Mouse (Mus musculus): Measurements from ENCODE around the gene Myadml2. TPM values are rescaled to one million over a fixed set of nuclear protein-coding genes. Genes with fewer than 3 reads are reported as not detected.
A peak's percentile ranks its signal among the peaks of the same experiment; 100 is the strongest.

The Myadml2 gene
- total RNA-seq, 2 experiments from 2014 or later, result 78.3 to 78.8 TPM

GRCm38 (mm10) chr11:120663714-120664113, 15.8 kb upstream of the Myadml2 start:
- intact Hi-C loops (cut with DNase I), result no loop called here
- no peak for DNase-seq (ENCODE audit: low spot score)

GRCm38 (mm10) chr11:120662759-120663158, 14.8 kb upstream of the Myadml2 start:
- no peak for DNase-seq (ENCODE audit: low spot score)
- intact Hi-C loops (cut with DNase I), result no loop called here

- intact Hi-C loops (cut with DNase I), result no loop called here
- DNase-seq (ENCODE audit: low spot score), result no peak
These were observed 13.1 kb upstream of the Myadml2 start, which contains the start of gene Notum for GRCm38 (mm10) chr11:120661076-120661460. Gene Notum (minus strand): TSS chr11:120661175.

GRCm38 (mm10) chr11:120660301-120661075, 12.5 kb upstream of the Myadml2 start:
- intact Hi-C loops (cut with DNase I), result no loop called here
- no peak for DNase-seq (ENCODE audit: low spot score)

GRCm38 (mm10) chr11:120659509-120660300, 11.7 kb upstream of the Myadml2 start:
- intact Hi-C loops (cut with DNase I), result loop anchor here (1.0 to 5.0 kb wide), 2 partner anchors 53 to 118 kb away; no protein-coding TSS in a partner anchor
- DNase-seq (ENCODE audit: low spot score), result no peak

- intact Hi-C loops (cut with DNase I), result loop anchor here (1.0 to 5.0 kb wide), 2 partner anchors 53 to 118 kb away; no protein-coding TSS in a partner anchor
- DNase-seq (ENCODE audit: low spot score), result peak; percentile 51
These were observed 11.0 kb upstream of the Myadml2 start for GRCm38 (mm10) chr11:120658876-120659410.

GRCm38 (mm10) chr11:120657301-120657700, 9.3 kb upstream of the Myadml2 start:
- DNase-seq (ENCODE audit: low spot score), result no peak
- intact Hi-C loops (cut with DNase I), result loop anchor here (5.0 kb wide), 1 partner anchor 120 kb away; no protein-coding TSS in a partner anchor

GRCm38 (mm10) chr11:120654741-120655140, 6.8 kb upstream of the Myadml2 start:
- intact Hi-C loops (cut with DNase I), result loop anchor here (5.0 kb wide), 1 partner anchor 123 kb away; no protein-coding TSS in a partner anchor
- no peak for DNase-seq (ENCODE audit: low spot score)

GRCm38 (mm10) chr11:120651872-120652271, 3.9 kb upstream of the Myadml2 start:
- intact Hi-C loops (cut with DNase I), result no loop called here
- no peak for DNase-seq (ENCODE audit: low spot score)

- intact Hi-C loops (cut with DNase I), result no loop called here
- DNase-seq (ENCODE audit: low spot score), result no peak
These were observed 719 bp downstream of the Myadml2 start for GRCm38 (mm10) chr11:120647047-120647830.

- intact Hi-C loops (cut with DNase I), result no loop called here
- peak; percentile 92 for DNase-seq (ENCODE audit: low spot score)
These were observed 4.4 kb downstream of the Myadml2 start, which contains the start of gene Pycr1 for GRCm38 (mm10) chr11:120643601-120643987. Gene Pycr1 (minus strand): TSS chr11:120643769.

- DNase-seq (ENCODE audit: low spot score), result no peak
- intact Hi-C loops (cut with DNase I), result no loop called here
These were observed 4.9 kb downstream of the Myadml2 start for GRCm38 (mm10) chr11:120642939-120643600.

GRCm38 (mm10) chr11:120641869-120642268, 6.1 kb downstream of the Myadml2 start:
- intact Hi-C loops (cut with DNase I), result no loop called here
- DNase-seq (ENCODE audit: low spot score), result no peak

- DNase-seq (ENCODE audit: low spot score), result no peak
These were observed 6.7 kb downstream of the Myadml2 start for GRCm38 (mm10) chr11:120641255-120641654.

GRCm38 (mm10) chr11:120634810-120635209, 13.1 kb downstream of the Myadml2 start:
- DNase-seq (ENCODE audit: low spot score), result no peak
- intact Hi-C loops (cut with DNase I), result no loop called here

More at GRCm38 (mm10) chr11:120641255-120641654, 6.7 kb downstream of the Myadml2 start:
- intact Hi-C loops (cut with DNase I), result no loop called here

GRCm38 (mm10) chr11:120633520-120634343, 14.2 kb downstream of the Myadml2 start, which contains the start of gene Mafg:
Gene Mafg (minus strand): TSS chr11:120633600.
- intact Hi-C loops (cut with DNase I), result no loop called here
- peak; percentile 87 for DNase-seq (ENCODE audit: low spot score)

GRCm38 (mm10) chr11:120632559-120633519, 15.1 kb downstream of the Myadml2 start:
- intact Hi-C loops (cut with DNase I), result no loop called here
- DNase-seq (ENCODE audit: low spot score), result peak; percentile 66
